Mouse (Mus musculus) kidney, adult 10 weeks (tissue): ENCODE measurements around the gene Chrdl1. TPM values are rescaled to one million over a fixed set of nuclear protein-coding genes. Genes with fewer than 3 reads are reported as not detected.

ENCODE experiments used
- polyA plus RNA-seq: library from polyadenylated mRNA; stranded (reverse); fragments of 350-450 nt; fragmentation: Illumina TruSeq; extraction: RNeasy Lipid Tissue Mini Kit (QIAGEN cat#74804); gene quantifications from one replicate; pipeline ENCODE4 v1.2.3, GENCODE M21; 2014; ENCODE audit warnings: low read depth, low replicate concordance

Chrdl1 gene
- 30.0 TPM for polyA plus RNA-seq

DNA sequence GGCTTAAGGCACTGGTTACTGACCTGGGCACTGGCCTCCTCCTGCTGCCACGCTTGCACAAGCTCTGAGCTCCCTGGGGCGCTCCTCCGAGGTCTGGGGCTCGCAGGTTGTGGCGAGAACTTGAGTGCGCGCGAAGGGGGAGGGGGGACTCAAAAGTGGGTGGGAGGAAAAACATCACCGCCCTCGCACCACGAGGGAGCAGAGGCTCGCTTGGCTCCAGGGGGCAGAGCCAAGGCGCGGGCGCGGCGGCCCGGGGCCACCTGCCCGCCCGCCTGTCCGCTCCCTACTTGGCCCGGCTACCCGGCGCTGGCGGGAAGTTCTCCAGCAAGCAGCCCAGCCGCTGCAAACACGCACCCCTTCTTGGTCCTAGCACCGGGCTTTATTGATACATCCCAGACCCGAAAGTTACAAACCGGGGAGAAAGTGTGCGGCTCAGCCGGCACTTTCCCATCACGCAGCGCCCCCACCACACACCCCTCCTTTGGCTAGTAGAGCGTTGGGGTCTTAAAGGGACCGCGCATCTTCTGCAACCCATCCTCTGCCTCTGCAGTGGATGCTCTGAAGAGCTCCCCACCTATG lies at the start of gene Chrdl1:
Gene Chrdl1, minus strand, starts transcription at position 472 of the 579 bp plus-strand sequence.

Other genes with a start within 250 kb of the Chrdl1 start
- 0.53 TPM for gene Pak3, start 124.3 kb upstream of the Chrdl1 start, polyA plus RNA-seq